Mouse (Mus musculus) lung, adult 2 months (tissue): Measurements from ENCODE around the gene Arhgef28. TPM values are rescaled to one million over a fixed set of nuclear protein-coding genes. Genes with fewer than 3 reads are reported as not detected.

ENCODE experiments used
- DNase-seq: peaks from one replicate; pipeline ENCODE4 v3.0.0; 2022
- H3K4me1 ChIP-seq: fragments of 200-500 bp; 2 replicates; pipeline ENCODE4 v1.6.1; 2011; ENCODE audit warnings: low read length; ENCODE audit not compliant: control insufficient read depth, insufficient read depth
- H3K4me3 ChIP-seq: fragments of 200-500 bp; replicated peaks from 2 replicates; pipeline ENCODE3; 2011; ENCODE audit warnings: low read depth, mild to moderate bottlenecking, control low read depth, low read length; ENCODE audit errors: extremely low read depth
- CTCF ChIP-seq: fragments of 200-500 bp; IDR thresholded peaks from 2 replicates; pipeline ENCODE4 v1.5.1; 2011; ENCODE audit warnings: mild to moderate bottlenecking, low read length, control low read depth; ENCODE audit not compliant: insufficient read depth
- POLR2A ChIP-seq: fragments of 200-500 bp; IDR thresholded peaks from 2 replicates; pipeline ENCODE4 v1.6.1; 2011; ENCODE audit warnings: low read depth, mild to moderate bottlenecking, control low read depth, low read length, borderline replicate concordance; ENCODE audit errors: extremely low read depth
- WGBS: fragments of 180-500 bp; shearing (Covaris S2); methylation state at CpG from one replicate; pipeline ENCODE4 v1.1.7; 2018; 5-methylcytosine and 5-hydroxymethylcytosine counted together
- polyA plus RNA-seq: library from polyadenylated mRNA; depleted of rRNA; stranded (reverse); fragments of >200 nt; gene quantifications from 2 replicates; pipeline ENCODE4 v1.2.3, GENCODE M21; 2012

Gene Arhgef28
- polyA plus RNA-seq, 1 experiment = 16.0 TPM

- DNase-seq = no peak
- TF ChIP-seq CTCF (no peak), POLR2A (no peak)
- no peak overlapping the region for H3K4me3 ChIP-seq
- 89% methylated on average over 4 of the region's 4 CpGs for WGBS
- H3K4me1 ChIP-seq = no peaks in the 10 kb centered on the region
Measured at GRCm38 (mm10) chr13:98171706-98172105, 34.5 kb downstream of the Arhgef28 start.

DNA sequence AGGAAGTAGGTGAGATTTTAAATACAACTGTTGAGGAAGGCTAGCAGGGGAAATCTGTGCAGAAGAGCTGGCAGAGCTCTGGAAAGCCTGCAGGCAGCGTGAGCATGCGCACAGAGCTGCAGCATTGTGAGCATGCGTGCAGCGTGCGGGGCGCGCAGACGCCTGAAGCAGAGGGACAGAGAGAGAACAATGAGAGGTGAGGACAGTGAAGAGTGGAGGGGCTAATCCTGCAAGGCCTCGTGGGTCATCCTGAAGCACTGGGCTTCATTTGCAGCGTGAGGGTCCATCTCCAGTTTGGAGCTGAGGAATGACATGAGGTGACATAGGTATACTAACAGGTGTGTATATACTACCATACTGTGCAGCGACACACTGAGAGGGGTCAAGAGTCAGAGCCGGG lies 35.0 kb downstream of the Arhgef28 start:
- Histone ChIP-seq H3K4me1 (no peaks in the 10 kb centered on the region), H3K4me3 (no peak overlapping the region)
- TF ChIP-seq CTCF (no peak), POLR2A (no peak)
- WGBS = 89% methylated on average over 12 of the region's 12 CpGs
- no peak for DNase-seq

GRCm38 (mm10) chr13:98164878-98165277 lies 41.4 kb downstream of the Arhgef28 start:
- DNase-seq = no peak

GRCm38 (mm10) chr13:98161496-98161895 lies 44.7 kb downstream of the Arhgef28 start:
- no peak for DNase-seq
- no peak overlapping the region for H3K4me3 ChIP-seq
- TF ChIP-seq CTCF = no peak
- TF ChIP-seq POLR2A = no peak
- 73% methylated on average over 8 of the region's 8 CpGs for WGBS
- no peaks in the 10 kb centered on the region; the same call in 1 of the 2 replicates for H3K4me1 ChIP-seq

More at GRCm38 (mm10) chr13:98164878-98165277, 41.4 kb downstream of the Arhgef28 start:
- TF ChIP-seq POLR2A (no peak), CTCF (no peak)
- no peaks in the 10 kb centered on the region; the same call in 1 of the 2 replicates for H3K4me1 ChIP-seq
- WGBS = 73% methylated on average over 6 of the region's 6 CpGs
- H3K4me3 ChIP-seq = no peak overlapping the region

DNA sequence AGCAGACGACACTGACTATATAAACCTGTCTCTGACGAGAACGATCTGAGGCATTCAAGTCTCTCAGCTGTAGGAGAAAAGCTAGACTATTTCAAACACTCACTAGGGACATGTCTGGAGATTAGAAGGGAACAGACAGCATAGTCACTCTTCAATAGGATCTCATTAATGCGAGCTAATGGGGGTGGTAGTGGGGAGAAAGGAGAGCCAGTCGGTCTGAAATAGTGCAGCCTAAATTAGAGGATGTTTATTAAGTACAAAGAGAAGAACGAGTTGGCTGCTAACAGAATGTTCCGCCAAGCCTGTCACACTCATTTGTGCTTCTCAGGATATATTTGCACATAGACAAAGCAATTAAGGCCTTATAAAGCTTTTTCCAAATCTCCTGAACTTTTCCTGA lies 49.6 kb downstream of the Arhgef28 start:
- H3K4me1 ChIP-seq = no peaks in the 10 kb centered on the region; the same call in 1 of the 2 replicates
- WGBS = 57% methylated on average over 7 of the region's 7 CpGs
- H3K4me3 ChIP-seq = no peak overlapping the region
- no peak for DNase-seq
- no peak for TF ChIP-seq CTCF
- TF ChIP-seq POLR2A = no peak

- 82% methylated on average over 8 of the region's 8 CpGs for WGBS
- TF ChIP-seq CTCF = no peak
- no peak for TF ChIP-seq POLR2A
- no peak overlapping the region for H3K4me3 ChIP-seq
- DNase-seq = no peak
- no peaks in the 10 kb centered on the region for H3K4me1 ChIP-seq
Measured at GRCm38 (mm10) chr13:98152759-98153158, 53.5 kb downstream of the Arhgef28 start.

DNA sequence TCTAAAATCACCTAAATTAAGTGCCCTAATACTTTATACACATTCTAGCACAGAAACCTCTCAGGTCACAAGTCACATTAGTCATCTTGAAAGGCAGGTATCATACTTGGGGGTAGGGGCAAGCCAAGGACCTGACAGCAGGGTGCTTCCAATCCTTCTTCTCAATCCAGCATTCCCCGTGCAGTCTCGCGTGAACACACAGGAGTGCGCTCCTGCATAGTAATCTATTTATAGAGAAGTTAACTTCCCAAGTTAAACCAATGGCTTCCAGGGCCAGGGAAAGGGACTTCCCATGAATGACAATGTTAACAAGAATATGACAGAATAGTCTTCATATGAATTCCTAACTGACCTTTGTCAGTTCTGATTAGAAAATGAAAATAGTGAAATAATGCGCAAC lies 58.7 kb downstream of the Arhgef28 start:
- Histone ChIP-seq H3K4me1 (no peaks in the 10 kb centered on the region), H3K4me3 (no peak overlapping the region)
- no peak for TF ChIP-seq CTCF
- no peak for TF ChIP-seq POLR2A
- WGBS = 79% methylated on average over 5 of the region's 5 CpGs
- DNase-seq = no peak

- no peak for DNase-seq
- WGBS = 90% methylated on average over 8 of the region's 8 CpGs
- TF ChIP-seq CTCF (no peak), POLR2A (no peak)
- no peak overlapping the region for H3K4me3 ChIP-seq
- H3K4me1 ChIP-seq = no peaks in the 10 kb centered on the region
Measured at GRCm38 (mm10) chr13:98146573-98147160, 59.6 kb downstream of the Arhgef28 start.

- 61% methylated on average over 7 of the region's 7 CpGs for WGBS
- Histone ChIP-seq H3K4me3 (no peak overlapping the region), H3K4me1 (no peaks in the 10 kb centered on the region)
- TF ChIP-seq POLR2A (no peak), CTCF (no peak)
- no peak for DNase-seq
Measured at GRCm38 (mm10) chr13:98145310-98145709, 60.9 kb downstream of the Arhgef28 start.

DNA sequence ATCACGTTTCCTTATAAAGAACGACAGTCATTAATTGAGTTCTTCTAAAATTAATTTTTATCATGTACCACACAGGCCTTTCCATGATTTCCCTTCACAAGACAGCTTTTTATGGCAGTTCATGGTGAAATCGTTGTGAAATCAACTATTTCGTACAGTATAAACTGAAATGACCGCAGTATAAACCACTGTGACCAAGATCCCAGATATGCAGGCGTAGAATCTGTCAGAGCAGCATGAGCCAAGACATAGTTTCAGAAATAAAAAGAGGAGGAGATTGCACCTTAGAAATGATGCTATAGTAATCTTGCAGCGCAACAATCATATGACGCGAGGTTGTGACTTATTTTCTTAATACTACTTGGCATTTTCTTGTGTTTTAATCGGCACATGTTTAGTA lies 63.2 kb downstream of the Arhgef28 start:
- no peak overlapping the region for H3K4me3 ChIP-seq
- 91% methylated on average over 10 of the region's 10 CpGs for WGBS
- no peak for DNase-seq
- TF ChIP-seq CTCF = no peak
- H3K4me1 ChIP-seq = no peaks in the 10 kb centered on the region
